Mouse (Mus musculus) kidney, postnatal 25 days (tissue): Measurements from ENCODE around the gene Cadm2.

Source experiments
- DNase-seq, 2 experiments: peaks; one replicate each; pipeline ENCODE4 v3.0.0; 2021; ENCODE audit warnings: mixed read lengths in 2 of 2

Gene Cadm2

DNA sequence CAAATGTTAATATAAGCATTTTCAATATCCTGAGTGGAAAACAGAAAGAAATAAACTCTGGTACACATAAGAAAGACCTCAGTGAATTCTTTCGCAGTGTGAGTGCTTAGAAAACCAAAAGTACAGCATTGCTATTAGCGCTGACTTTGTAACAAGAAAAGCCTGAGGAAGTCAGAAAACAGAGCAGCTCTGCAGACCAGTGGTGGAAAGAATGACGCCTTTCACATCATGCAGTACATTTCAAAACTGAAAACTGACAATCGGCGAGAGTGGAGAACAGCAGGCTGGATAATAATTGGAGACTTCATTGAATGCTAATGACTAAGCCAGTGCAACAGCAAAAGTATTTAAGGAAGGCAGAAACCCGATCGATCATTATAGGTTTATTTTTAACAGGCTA, 138.2 kb downstream of the Cadm2 start:
- no peak for DNase-seq

DNA sequence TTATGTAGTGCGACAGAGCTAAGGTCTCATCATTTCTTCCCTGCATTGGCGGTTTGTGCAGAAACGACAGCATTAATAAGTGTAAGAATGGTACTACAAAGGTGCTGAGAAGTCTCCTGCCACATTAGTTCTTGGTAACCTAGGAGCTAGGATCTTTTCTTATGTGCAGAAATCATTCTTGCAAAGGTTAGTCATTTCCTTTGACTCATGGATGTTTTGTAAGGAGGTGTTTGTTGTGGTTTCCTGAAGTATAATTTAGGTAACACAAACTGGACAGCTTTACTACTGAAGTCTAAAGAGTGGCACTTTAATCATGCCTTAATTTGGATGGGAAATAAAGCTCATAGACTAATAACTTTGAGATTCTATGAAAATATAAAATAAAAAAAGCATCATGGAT, 153.7 kb downstream of the Cadm2 start:
- DNase-seq = no peak

DNA sequence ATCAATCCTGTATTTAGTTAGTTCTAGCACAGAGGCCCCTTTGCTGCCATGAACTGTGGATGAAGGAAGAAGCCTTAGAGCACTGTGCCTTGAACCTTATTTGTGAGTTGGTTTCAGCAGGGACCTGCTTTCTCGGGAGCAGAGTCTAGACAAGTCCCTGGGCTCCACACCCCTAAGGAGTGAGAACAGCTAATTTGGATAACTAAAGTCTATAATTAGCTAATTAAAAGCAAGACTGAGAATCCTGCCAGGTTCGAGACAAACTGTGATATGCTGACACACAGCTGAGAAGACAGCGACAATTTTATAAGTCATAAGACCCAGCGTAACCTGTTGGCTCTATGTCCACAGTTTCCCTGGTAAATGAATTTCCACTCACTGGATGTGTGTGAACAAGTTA, 184.4 kb downstream of the Cadm2 start:
- DNase-seq = no peak

DNA sequence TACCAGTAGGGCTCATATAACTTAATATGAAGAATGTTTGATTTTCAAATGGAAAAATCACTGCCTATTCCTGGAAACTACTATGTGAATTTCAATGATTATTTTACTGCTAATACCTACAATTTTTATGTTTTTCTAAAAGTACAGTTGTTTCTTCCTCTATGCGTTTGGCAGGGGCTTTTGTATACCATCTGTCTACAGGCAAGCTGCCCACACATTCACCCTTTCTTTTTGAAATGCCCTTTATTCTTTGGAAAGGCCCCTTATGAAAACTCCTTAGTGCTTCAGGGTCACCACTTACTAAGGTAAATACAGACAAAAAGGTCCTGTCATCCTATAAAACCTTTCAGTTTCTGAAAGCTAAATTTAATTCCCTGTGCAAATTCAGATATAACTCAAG, 195.3 kb downstream of the Cadm2 start:
- DNase-seq = no peak

DNA sequence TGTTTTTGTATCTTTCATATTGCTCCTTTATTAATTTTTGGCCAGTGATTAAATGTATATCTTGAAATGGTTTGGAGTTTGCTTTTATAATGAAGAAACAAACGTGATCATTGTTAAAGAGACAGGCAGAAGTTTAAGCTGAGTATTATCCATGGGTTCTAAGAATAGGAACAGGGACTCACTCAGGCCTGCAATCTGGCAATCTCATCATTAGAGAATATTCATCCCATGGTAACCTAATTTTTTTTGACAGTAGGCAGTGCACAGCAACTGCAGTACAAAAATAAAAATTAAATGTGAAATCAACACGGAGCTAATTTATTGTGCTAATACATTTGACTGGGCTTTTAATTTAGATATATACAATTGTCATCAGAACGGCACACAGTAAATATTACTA, 209.8 kb downstream of the Cadm2 start:
- DNase-seq = no peak

DNA sequence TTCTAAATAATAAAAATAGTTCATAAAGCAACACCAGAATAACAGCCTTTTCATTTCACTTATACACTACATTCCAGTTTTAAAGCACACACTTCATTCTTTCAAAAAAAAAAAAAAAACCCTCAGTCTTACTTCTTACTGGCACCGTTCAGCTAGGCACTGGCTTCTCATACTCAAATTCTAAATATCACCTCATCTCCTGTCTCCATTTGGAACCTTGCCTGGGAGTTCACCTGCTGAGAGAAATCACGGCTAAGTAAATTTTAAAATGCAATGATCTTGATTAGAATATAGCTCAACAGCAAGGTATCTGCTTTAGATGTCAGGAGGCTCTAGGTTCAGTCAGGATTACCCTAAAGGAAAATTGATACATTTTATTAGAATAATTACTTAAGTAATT, 210.2 kb downstream of the Cadm2 start:
- DNase-seq = no peak

DNA sequence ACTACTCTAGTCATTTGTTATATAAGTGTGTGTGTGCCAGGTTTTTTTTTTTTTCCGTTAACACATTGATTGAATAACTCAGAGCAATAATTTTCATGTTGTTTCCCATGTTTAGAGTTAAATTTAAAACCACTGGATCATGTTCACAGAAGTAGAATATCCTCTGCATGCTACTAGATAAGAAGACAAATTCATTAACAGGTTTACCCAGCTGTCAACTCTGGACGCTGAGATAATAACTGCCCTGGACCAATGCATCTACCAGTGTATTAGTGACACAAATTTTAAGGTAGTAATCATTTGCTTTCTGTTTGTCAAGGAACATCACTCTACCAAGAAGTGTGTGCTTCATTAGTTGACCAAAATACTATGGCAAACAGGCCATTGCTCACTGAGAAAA, 253.0 kb downstream of the Cadm2 start:
- DNase-seq = no peak

DNA sequence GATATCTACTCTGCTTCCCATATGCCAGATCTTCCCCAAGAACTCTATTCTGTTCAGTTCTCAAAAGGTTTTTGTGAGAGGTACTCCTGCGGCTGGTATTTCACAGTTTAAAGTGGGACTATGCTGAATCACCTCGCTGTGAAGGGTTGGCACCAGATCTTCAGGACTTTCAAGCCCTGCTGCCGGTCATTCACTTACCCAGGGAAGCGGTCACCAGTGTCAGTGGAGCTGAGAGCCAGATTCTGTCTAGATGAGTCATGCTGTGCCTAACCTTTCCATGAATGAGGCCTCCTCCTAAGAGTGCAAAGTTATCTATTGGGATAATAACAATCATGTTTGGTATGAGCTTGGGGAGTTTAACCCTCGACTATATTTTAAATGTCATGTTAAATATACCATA, 272.7 kb downstream of the Cadm2 start:
- DNase-seq = no peak

DNA sequence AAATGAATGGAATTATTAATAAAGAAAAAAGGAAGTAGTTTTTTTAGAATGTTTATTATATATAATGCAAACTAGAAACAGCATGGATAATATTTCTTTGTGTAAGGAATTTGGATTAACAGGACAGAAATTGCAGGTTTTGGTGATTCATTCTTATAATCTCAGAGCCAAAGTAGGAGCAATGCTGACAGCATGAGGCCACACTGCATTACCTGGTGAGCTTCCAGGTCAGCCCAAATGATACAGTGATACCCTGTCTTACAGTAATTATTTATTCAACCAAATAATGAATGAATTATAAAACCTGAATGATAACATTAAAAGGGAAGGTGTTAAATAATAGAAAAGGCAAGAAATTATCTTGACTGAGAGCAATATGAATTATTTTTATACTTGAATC, 273.1 kb downstream of the Cadm2 start:
- no peak for DNase-seq

DNA sequence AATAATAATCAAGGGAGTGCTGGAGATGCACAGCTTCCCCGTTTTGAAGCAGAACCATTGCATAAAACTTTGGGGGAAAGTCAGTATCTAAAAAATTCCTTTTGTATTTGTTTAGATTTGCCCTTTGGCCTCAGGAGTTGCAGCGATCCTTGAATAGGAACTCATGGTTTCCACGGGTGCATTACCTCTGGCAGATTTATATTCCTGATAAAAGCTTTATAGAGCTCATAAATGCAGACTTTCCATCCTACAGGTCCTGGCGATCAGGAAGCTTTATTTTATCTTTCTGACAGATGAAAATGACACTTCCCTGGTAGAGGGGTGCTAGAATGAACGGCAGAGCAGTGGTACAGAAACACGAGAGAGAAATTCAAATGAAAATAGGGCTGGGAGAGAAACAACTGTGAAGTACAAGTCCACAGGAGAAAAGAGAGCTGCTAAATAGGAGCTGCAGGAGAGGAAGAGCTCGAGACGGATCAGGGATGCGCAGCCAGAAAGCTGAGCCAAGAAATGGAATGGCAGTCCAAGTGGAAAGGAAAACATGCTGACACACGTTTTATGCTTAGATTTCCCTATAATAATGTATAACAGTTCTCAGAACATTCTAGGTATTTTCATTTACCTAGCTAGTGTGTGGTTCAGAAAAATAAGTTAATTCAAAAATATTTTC, 274.0 kb downstream of the Cadm2 start:
- DNase-seq = no peak

DNA sequence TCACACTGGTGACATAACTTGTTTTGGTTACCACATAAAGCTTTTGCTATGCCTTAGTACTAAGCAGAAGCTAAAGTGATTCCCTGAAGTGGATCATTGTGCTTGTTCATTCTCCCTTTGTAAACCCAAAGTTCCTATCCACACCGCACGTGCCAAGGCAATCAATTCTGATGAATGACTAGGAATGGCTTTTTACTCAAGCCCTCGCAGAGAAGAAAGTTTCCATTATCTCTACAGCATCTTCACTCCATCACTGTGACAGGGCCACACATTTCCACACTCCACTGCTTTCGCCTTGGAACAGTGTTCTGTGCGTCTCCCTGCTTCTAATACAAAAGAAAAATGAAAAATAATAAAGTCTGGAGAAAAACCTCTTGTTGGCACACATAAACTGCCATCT, 276.5 kb downstream of the Cadm2 start:
- DNase-seq = no peak

DNA sequence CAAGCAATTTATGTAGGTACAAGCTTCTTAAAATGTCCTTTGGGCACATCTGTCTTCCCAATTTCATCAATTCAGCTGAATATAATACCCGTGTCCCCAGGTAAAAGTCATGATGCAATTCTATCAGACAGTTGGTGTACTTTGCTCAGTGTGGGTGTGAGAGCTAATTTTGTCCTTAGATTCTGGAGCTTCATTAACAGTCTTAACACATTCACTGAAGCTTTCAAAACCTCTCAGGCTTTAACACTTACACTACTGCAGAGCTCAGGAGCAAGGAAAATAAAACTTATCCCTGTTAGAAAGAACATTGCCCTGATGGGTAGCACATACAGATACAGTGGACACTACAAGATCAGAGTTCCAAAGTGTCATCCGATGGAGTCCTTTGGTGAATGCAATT, 309.7 kb downstream of the Cadm2 start:
- DNase-seq = no peak

DNA sequence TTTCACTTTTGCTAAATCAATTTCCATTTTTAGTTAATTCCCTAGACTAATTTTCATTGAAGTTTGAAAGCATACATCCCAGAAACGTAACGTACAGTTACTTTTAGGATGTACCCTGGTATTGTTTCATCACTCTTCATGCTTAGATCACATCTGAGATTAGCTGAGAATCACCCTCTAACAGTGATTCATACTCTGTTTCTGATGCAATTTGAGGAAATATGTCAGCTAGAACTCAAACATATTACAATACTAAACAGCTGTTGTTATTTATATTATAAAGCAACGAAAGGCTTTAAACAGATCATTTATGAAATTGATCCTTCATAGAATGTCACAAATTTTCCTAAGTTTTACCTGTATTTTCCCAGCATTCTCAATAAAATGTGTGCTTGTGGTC, 336.0 kb downstream of the Cadm2 start:
- DNase-seq = no peak

DNA sequence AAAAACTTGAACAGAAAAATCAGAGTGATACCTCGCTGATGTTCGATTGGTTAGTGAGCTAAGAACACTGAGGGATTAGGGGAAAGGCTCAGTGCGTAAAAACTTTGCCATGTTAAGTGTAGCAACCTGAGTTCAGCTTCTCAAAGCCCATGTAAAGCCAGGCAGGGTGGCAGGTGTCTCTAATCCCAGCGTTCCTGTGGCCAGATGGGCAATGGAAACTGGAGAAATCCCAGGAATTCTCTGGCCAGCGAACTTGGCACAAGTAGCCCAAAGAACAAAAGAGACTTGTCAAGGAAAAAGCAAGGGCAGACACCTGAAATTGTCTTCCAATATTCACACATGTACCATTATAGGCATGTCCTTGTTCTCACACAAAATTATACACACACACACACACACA, 377.1 kb downstream of the Cadm2 start:
- DNase-seq = no peak

DNA sequence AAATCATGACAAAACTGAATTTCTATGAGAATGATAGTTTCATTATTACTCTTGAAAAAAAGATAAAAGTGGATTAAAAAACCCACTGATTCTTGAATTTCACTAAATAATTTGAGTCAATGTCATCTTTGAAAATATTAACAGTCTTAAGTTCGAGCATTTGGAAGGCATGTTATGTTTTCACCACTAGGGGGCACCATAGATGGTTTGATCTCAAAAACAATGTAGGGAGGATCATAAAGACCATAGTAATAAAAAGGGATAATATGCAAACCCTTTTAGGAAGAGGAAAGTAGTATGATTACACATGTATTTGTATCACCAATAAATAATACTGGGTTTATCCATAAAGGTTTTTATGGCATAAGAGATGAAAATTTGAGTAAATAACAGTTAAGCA, 385.8 kb downstream of the Cadm2 start:
- no peak for DNase-seq

DNA sequence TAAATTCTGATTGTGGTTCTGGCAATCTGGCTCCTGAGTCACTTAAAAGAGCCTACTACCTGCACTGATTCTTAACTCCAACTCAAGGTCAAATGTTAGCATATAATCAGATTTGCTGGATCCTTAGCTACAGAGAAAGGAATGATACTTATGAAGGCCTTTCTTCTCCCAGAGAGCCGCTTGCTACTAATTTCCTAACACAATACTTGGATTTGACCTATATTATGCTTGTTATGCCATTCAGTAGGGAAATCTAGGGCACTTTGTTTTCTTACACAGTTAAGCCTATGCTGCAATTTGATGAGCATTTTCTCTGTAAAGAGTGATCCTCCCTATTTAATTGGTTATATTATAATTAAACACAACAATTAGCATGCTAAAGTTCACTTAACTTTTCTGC, 394.0 kb downstream of the Cadm2 start:
- DNase-seq = no peak

DNA sequence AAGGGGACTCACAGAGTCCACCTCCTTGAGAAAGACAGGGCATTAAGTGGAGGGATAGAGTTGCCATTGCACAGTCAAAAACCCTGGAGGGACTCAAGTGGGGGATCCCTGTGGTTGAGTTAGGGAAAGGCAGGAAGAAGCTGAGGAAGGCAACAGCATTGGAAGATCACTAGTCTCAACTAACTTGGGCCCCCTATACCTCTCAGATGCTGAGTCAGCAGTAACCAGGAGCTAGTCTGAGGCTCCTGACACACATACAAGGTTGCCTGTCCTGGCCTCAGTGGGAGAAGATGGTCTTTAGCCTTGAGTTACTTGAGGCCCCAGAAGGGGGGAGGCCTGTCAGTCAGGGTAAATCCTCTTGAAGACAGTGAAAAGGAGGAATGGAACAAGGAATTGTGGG, 417.4 kb downstream of the Cadm2 start:
- DNase-seq = no peak

DNA sequence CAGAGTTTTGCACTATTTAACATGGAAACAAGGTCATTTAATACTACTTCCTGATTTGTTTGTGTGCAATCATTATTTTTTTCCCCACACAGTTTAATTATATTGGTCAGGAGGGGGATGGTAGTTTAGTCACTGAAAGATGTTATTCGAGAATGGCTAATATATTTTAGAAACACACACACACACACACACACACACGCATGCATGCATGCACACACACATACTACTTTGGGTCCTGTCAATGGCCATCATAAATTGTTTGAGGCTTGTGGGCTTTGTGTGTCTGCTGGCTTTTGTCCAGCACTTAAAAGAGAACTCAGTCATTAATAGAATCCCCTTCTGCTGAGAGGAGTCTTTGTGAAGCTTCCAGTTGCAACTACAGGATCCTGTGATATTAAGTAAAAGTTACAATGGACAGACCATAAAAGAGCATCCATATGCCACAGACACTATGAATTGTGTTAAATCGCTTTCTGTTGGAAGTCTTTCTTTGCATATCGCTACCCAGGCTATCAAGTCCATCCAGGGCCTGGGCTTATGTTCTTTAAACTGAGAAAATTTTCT, 427.8 kb downstream of the Cadm2 start:
- no peak for DNase-seq

DNA sequence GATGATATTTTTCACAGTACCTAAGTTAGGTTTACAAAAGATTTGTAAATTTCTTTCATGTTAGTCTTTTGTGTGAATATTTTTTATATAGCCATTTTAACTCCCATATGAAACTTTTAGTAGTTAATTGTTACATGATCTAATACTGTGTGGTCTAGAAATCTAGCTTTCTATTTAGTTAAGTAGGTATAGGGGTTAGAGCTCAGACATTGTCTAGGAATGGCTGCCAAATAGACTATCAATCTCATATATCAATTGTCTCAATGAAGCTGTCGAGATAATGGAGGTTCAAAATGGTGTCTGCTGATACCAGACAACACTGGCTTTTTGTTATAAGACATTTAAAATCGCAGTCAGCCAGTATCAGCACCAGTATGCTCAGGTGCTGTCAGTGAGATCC, 428.3 kb downstream of the Cadm2 start:
- DNase-seq = no peak

DNA sequence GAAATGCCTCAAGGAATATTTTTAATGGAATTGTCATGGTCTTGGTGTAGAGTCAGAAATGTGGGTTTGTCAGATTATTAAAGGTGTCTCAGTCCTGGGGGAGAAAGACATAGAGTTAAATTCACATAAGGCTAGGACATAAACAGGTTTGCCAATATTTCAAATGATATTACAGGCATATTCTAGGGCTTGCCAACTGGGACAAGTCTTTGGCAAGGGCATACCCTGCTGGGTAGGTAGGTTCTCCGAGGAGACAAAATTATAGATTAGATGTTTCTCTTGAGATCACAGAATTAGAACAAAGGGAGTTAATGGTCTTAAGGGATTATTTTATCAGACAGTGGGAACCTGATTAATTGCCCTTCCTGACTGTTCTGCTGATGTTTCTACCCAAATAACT, 434.4 kb downstream of the Cadm2 start:
- no peak for DNase-seq

DNA sequence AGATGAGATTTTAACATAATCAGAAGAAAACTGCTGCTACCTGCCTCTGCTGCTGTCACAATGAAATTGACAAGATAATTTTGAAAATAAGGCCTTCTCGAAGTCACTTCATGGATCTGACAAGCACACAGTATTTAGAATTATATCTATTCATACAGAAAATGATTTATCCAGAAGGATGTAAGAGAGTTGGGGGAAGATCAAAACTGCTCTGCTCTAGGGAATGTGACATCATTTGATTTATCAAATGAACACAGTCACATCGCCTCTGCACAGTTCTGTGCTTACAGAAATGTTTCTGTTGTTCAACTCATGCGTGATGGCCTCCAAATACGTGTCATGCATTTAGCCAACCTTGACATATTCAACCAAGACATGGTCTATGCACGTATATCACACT, 437.8 kb downstream of the Cadm2 start:
- DNase-seq = no peak

DNA sequence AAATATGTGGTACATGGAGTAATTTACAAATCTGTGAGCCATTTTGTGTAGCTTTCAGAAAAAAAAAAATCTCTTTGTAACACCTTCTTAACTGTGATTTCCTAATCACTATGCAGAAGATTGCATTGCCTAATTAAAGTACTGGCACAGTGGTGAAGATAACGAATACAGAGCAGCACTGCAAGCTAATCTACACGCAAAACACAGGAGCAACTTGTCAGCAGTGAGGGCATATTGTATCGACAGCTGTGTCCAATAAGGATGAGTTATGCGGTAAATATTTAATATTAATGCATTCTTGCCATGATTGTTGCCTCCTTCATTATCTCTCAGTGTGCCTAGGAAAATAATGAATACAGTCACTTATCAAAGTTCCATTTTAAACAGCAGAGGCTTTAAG, 445.3 kb downstream of the Cadm2 start:
- no peak for DNase-seq

DNA sequence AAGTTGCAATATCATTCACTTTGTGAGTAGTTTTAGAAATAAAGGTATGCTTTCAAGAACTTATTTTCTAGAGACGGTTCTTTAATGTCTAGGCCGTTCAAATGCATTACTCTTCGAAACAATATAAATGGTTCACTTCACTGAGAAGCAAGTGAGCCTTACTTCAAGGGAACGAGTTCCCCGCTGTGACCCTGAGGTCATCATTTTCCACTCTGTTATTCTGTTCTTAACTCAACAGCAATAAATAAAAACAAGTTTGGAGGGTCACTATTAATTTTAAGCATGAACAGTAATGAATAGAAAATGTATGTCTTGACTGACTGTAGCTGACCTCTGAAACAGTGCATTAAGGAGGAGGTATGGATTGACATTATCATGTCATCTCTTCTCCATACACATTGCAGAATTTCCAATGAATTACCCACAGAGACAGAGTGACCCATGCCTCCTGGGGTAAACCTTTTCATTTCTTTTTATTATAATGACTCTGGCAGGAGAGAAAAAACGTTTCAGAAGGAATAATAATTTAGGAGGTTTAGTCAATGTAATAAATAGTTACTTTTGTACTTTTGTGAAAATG, 458.4 kb downstream of the Cadm2 start:
- no peak for DNase-seq

DNA sequence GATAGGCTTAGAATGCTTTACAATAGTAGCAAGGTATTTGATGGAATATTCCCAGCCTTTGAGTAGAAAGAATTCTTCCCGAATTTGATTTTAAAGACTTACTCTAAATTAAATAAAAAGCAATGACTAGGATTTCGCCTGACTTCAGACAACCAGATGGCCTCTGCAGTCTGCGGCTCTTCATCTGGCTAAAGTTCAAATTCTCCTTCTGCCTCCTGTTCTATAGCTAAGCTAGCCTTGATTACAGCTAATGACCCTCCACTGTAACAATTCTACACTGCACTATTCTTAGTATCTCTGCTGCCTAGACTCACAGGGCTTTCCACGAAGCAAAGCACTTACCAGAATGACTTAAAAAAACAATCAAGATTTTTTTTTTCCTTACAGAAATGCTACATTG, 495.9 kb downstream of the Cadm2 start:
- no peak for DNase-seq

DNA sequence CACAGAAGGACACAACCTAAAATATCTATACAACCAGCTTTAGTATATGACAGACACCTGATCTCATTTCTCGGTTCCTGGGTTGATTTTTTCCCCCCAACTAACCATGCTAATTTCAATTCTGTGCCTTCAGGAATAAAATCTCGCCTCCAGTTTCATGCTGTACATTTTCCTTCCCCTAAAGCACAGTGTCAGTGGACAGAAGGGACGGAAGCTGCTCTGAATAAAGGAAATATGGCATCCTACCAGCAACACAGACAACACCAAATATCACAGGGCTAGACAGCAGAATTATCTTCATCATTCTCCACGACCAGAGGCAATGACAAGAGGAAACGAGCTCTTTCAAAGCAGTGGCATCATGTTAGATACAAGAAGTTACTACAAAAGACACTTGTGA, 498.2 kb downstream of the Cadm2 start:
- no peak for DNase-seq
